Mouse (Mus musculus) kidney, embryonic 14.5 days (tissue): ENCODE measurements around the gene Kif1c. TPM values are rescaled to one million over a fixed set of nuclear protein-coding genes. Genes with fewer than 3 reads are reported as not detected.

Experiments
- ATAC-seq: fragments of 200-750 bp; cut with Nextera tagmentation; 2 replicates; pipeline ENCODE4 v1.8.0; 2017; ENCODE audit warnings: moderate number of reproducible peaks, mild to moderate bottlenecking, moderate TSS enrichment, moderate library complexity; ENCODE audit not compliant: low FRiP score, low TSS enrichment
- H3K27ac ChIP-seq: fragments of 300-500 bp; sonication (generic); 2 replicates; pipeline ENCODE4 v1.5.1; 2014; ENCODE audit warnings: low read depth, mild to moderate bottlenecking, low read length, moderate library complexity, mixed read lengths
- H3K27me3 ChIP-seq: fragments of 300-500 bp; sonication (generic); 2 replicates; pipeline ENCODE4 v1.6.1; 2014; ENCODE audit warnings: mild to moderate bottlenecking, low read length; ENCODE audit not compliant: control insufficient read depth, insufficient read depth
- H3K36me3 ChIP-seq: fragments of 300-500 bp; sonication (generic); 2 replicates; pipeline ENCODE4 v1.6.1; 2014; ENCODE audit warnings: low read length, mixed read lengths; ENCODE audit not compliant: control insufficient read depth, insufficient read depth
- H3K4me1 ChIP-seq: fragments of 300-500 bp; sonication (generic); 2 replicates; pipeline ENCODE4 v1.6.1; 2014; ENCODE audit warnings: low read length, mixed read lengths; ENCODE audit not compliant: control insufficient read depth, insufficient read depth
- H3K4me2 ChIP-seq: fragments of 300-500 bp; sonication (generic); replicated peaks from 2 replicates; pipeline ENCODE4 v1.6.1; 2014; ENCODE audit warnings: low read depth, mild to moderate bottlenecking, low read length
- H3K4me3 ChIP-seq: fragments of 300-500 bp; sonication (generic); 2 replicates; pipeline ENCODE4 v1.5.1; 2014; ENCODE audit warnings: mild to moderate bottlenecking, low read length
- H3K9ac ChIP-seq: fragments of 300-500 bp; sonication (generic); 2 replicates; pipeline ENCODE4 v1.6.1; 2014; ENCODE audit warnings: low read depth, mild to moderate bottlenecking, low read length, moderate library complexity
- H3K9me3 ChIP-seq: fragments of 300-500 bp; sonication (generic); 2 replicates; pipeline ENCODE4 v1.6.1; 2016; ENCODE audit warnings: low read length; ENCODE audit not compliant: control insufficient read depth
- WGBS: fragments of 180-500 bp; shearing (Covaris S2); extraction: QIAGEN DNeasy Blood & Tissue Kit; methylation state at CpG from one replicate; pipeline ENCODE4 v1.1.7; 2014; 5-methylcytosine and 5-hydroxymethylcytosine counted together
- polyA plus RNA-seq: library from polyadenylated mRNA; unstranded; fragments of >200 nt; fragmentation: Nextera tagmentation; extraction: Ambion mirVana; gene quantifications from 2 replicates; pipeline ENCODE4 v1.2.1, GENCODE M21; 2014

The Kif1c gene
- polyA plus RNA-seq, 1 experiment from 2014 or later: 10.0 TPM

DNA sequence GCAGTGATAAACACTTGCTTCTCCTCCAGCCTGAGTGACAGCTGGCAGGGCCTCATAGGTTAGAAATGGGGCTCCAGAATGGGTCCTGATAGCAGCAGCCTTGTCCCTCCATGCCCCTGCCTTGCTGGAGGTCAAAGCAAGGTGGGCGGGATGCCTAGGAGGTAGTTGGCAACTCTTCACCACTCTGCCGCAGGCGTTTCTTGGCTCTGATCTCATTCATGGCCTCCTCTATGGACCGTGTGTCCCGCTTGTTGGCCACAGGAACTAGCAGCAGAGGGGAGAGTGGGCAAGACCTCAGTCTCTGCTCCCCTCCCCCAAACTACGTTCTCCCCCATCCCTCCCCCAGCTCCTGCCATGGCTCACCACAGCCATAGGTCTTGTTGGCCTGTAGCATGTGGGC lies 36.4 kb upstream of the Kif1c start:
- peaks cover 56% of the 10 kb centered on the region for H3K36me3 ChIP-seq
- H3K4me1 ChIP-seq: peaks cover 5% of the 10 kb centered on the region; the same call in 1 of the 2 replicates
- 87% methylated on average over 6 of the region's 6 CpGs for WGBS
- ATAC-seq: no peak
- H3K27ac ChIP-seq: no peak overlapping the region
- no peaks in the 10 kb centered on the region for H3K9me3 ChIP-seq
- no peaks in the 10 kb centered on the region for H3K27me3 ChIP-seq
- no peak overlapping the region for H3K4me2 ChIP-seq
- no peak overlapping the region for H3K4me3 ChIP-seq
- H3K9ac ChIP-seq: no peak overlapping the region

- WGBS: 87% methylated on average over 9 of the region's 9 CpGs
- Histone ChIP-seq H3K9me3 (no peaks in the 10 kb centered on the region), H3K4me2 (no peak overlapping the region), H3K27ac (no peak overlapping the region), H3K4me3 (no peak overlapping the region), H3K36me3 (peaks cover 56% of the 10 kb centered on the region), H3K9ac (no peak overlapping the region), H3K27me3 (no peaks in the 10 kb centered on the region), H3K4me1 (peaks cover 5% of the 10 kb centered on the region; the same call in 1 of the 2 replicates)
- no peak for ATAC-seq
Measured at GRCm38 (mm10) chr11:70664741-70665140, 35.6 kb upstream of the Kif1c start.

DNA sequence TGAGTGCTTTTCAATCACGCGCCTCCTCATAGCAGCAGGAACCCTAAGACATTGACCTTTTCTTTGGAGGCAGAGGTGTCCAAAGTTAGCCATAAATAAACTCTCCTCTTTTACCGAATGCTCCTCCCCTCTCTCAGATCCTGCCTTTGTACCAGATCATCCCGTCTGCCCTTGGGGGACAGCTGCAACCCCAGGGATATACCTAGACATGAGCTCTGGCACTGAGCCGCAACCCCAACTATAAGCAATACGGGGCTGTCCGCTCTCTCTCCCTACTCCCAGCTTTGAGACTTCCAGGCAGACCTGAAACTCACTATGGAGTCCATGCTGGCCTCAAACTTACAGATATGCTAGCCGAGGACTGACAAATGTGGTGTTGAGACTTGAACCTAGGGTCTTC lies 33.7 kb upstream of the Kif1c start:
- H3K4me2 ChIP-seq: no peak overlapping the region
- no peak overlapping the region for H3K4me3 ChIP-seq
- ATAC-seq: no peak

DNA sequence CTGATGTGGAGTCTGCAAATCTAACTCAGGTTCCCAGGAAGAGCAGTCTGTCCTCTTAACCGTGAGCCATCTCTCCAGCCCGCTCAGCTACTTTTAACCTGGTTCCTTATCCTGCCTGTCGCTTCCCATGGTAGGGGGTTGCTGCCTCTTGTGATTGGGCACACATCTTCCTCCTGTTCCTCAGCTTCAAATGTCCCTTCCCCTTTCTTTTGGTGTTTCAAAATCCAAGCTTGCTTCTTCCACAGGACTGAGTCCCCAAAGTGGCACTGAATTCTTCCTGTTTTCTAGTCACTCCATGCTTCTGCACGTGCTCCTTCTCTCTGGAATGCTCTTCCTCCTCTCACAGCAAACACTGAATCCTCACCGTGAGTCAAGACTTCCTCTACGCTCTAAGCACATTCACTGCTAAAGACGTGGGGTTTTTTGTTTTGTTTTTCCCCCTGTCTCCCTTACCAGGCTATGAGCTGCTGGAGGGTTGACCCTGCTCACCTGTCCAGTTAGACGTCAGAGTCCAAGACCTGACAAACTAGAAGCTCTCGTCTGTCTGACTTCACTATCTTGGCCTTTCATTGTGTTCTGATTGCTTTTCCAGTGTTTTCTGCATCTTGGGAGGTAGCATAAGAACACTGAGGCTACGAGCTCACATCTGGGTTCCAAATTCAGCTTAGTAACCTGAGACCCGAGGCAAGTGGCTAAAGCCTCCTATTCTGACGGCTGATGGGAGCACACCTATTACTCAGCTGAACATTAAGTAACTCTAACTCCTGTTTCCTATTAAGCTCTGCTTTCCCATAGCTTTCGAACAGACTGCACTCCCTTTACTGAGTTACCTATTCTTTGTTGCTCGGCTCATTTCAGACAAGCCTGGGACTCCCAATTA lies 32.8 kb upstream of the Kif1c start:
- Histone ChIP-seq H3K9ac (peak overlapping the region; percentile 64), H3K9me3 (no peaks in the 10 kb centered on the region), H3K4me2 (peak overlapping the region; percentile 81), H3K27me3 (no peaks in the 10 kb centered on the region), H3K36me3 (peaks cover 58% of the 10 kb centered on the region), H3K27ac (peak overlapping the region; percentile 89), H3K4me1 (peaks cover 15% of the 10 kb centered on the region), H3K4me3 (peak overlapping the region; percentile 57)
- no peak for ATAC-seq
- 63% methylated on average over 14 of the region's 14 CpGs for WGBS

More for the DNA sequence above, 33.7 kb upstream of the Kif1c start:
- no peak overlapping the region for H3K9ac ChIP-seq
- H3K4me1 ChIP-seq: peaks cover 15% of the 10 kb centered on the region
- no peak overlapping the region for H3K27ac ChIP-seq
- H3K36me3 ChIP-seq: peaks cover 59% of the 10 kb centered on the region
- 98% methylated on average over 8 of the region's 8 CpGs for WGBS
- H3K9me3 ChIP-seq: no peaks in the 10 kb centered on the region
- no peaks in the 10 kb centered on the region for H3K27me3 ChIP-seq

GRCm38 (mm10) chr11:70668335-70668770 lies 32.0 kb upstream of the Kif1c start:
- H3K9me3 ChIP-seq: no peaks in the 10 kb centered on the region
- H3K4me2 ChIP-seq: peak overlapping the region; percentile 81
- H3K36me3 ChIP-seq: peaks cover 49% of the 10 kb centered on the region
- ATAC-seq: peak; percentile 51; the same call in 1 of the 2 replicates
- WGBS: under 1% methylated on average over 15 of the region's 15 CpGs
- peak overlapping the region; percentile 64 for H3K9ac ChIP-seq
- H3K4me3 ChIP-seq: peak overlapping the region; percentile 57
- no peaks in the 10 kb centered on the region for H3K27me3 ChIP-seq
- H3K4me1 ChIP-seq: peaks cover 15% of the 10 kb centered on the region
- peak overlapping the region; percentile 89 for H3K27ac ChIP-seq

DNA sequence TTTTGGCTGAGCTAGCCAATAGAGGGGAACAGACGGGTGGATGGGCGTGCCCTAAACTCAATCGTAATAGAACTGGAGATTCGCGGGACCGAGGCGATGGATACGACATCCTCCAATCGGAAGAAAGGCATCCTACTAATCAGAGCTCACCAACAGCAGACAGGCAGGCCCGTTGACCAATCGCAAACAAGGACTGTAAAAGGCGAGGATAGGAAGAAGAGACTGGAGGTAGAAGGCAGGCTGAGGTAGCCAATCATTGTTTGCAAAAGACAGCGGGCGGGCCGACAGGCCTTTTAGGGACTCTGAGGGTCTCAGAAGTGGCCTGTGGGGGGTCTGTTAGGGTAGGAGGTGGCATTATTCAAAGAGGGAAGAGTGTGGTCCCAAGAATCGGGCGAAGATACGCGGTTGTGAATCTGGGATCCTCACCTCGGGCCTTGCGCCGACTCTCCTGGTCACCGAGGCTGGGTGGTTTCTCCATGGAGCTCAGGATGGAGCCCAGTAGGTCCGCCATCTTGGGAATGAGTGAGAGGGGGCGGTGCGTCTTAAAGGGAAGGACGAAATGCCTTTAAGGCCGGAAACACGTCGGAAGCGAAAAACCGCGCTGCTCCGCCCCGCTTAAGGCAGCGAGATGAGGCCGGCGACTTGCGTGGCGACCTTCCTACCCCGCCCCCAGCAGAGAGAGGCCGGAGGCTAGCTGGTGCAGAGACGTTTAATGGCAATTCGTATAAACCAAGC lies 31.4 kb upstream of the Kif1c start, which contains the start of gene Spag7:
Spag7 (minus strand) TSS at position 646 of the 735 bp plus-strand sequence.
- Histone ChIP-seq H3K4me3 (peak within 1 kb of the TSS; percentile 57), H3K36me3 (peaks cover 47% of the 10 kb centered on the region), H3K9ac (peak within 1 kb of the TSS; percentile 64), H3K9me3 (no peaks in the 10 kb centered on the region), H3K4me2 (peak within 1 kb of the TSS; percentile 81), H3K27me3 (no peaks in the 10 kb centered on the region), H3K4me1 (peaks cover 15% of the 10 kb centered on the region), H3K27ac (peak within 1 kb of the TSS; percentile 89)
- peak; percentile 95 for ATAC-seq
- WGBS: under 1% methylated on average over 44 of the region's 44 CpGs

DNA sequence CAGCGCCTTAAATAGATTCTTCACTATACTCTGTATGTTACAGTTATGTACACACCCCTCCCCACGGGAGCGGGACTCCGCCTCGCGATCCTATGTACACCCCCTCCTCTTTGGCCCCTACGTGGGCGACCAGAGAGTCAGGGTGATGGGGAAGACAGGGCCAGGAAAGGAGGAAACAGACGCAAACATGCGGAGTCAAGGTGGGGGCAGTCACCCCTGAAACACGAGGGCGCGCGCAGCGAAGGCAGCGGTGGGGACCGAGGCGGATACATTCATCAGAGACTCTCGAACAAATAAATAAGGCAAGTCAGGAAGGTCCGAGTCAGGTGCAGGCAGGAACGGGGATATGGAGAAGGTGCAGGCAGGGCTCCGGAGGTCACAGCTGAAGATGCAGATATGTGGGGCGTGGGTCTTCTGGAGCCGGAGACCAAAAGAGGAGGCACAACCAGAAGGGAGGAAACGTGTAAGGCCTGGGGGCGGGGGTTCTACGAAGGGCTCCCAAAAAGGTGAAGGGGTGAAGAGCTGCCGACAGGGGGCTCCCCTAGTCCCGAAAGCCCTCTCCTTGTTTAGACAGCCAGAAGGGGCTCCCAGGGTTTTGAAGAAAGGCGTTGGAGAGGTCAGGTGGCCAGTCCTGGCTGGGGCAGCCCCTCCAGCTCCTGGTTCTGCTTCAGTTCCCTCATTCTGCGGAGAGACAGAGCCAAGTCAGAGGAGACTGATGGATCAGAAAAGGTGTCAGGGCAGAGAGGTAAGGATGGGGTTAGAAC lies 30.6 kb upstream of the Kif1c start:
- peak; percentile 51 for ATAC-seq
- peaks cover 15% of the 10 kb centered on the region for H3K4me1 ChIP-seq
- under 1% methylated on average over 31 of the region's 31 CpGs for WGBS
- H3K36me3 ChIP-seq: peaks cover 41% of the 10 kb centered on the region
- no peaks in the 10 kb centered on the region for H3K9me3 ChIP-seq
- H3K27me3 ChIP-seq: no peaks in the 10 kb centered on the region
- peak overlapping the region; percentile 62 for H3K9ac ChIP-seq
- peak overlapping the region; percentile 70 for H3K4me2 ChIP-seq
- H3K4me3 ChIP-seq: peak overlapping the region; percentile 57
- H3K27ac ChIP-seq: peak overlapping the region; percentile 89

- Histone ChIP-seq H3K27me3 (no peaks in the 10 kb centered on the region), H3K9me3 (no peaks in the 10 kb centered on the region)
- no peak for ATAC-seq
Measured at GRCm38 (mm10) chr11:70670483-70670882, 29.9 kb upstream of the Kif1c start.

More at GRCm38 (mm10) chr11:70670483-70670882, 29.9 kb upstream of the Kif1c start:
- H3K4me3 ChIP-seq: peak overlapping the region; percentile 57
- peak overlapping the region; percentile 89; the same call in 1 of the 2 replicates for H3K27ac ChIP-seq
- H3K9ac ChIP-seq: peak overlapping the region; percentile 62
- H3K4me2 ChIP-seq: peak overlapping the region; percentile 70
- WGBS: 43% methylated on average over 14 of the region's 14 CpGs
- peaks cover 15% of the 10 kb centered on the region for H3K4me1 ChIP-seq
- H3K36me3 ChIP-seq: peaks cover 34% of the 10 kb centered on the region
